Mouse (Mus musculus) C2C12 (cell line): ENCODE results near the gene Gast.
"Not testable (repeated sequence)": the region's sequence is repeated elsewhere in the genome, so short reads cannot be mapped to it uniquely, and the experiment has no call there.

ENCODE experiments used
- CTCF ChIP-seq: IDR thresholded peaks from one replicate; pipeline ENCODE4 v1.5.1; 2011; ENCODE audit not compliant: control insufficient read depth, insufficient read depth, insufficient read length
- MAX ChIP-seq: IDR thresholded peaks from one replicate; pipeline ENCODE4 v1.6.1; 2011; ENCODE audit warnings: mild to moderate bottlenecking, control low read depth
- MYOG ChIP-seq: IDR thresholded peaks from one replicate; pipeline ENCODE4 v1.6.1; 2011; ENCODE audit not compliant: control insufficient read depth, insufficient read length; ENCODE audit errors: extremely low read depth

DNA sequence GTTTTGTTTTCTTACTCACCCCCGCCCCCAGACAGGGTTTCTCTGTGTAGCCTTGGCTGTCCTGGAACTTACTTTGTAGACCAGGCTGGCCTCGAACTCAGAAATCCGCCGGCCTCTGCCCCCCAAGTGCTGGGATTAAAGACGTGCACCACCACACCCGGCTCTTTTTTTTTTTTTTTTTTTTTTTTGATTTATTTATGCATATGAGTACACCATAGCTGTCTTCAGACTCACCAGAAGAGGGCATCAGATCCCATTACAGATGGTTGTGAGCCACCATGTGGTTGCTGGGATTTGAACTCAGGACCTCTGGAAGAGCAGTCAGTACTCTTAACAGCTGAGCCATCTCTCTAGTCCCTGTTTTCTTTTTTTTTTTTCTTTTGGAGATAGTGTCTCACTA, 25.5 kb upstream of the Gast start:
- not testable (repeated sequence) for TF ChIP-seq MYOG, CTCF, MAX
